Mouse (Mus musculus) CD4-positive, CD25-positive, alpha-beta regulatory T cell, adult 2 months (primary cell): Measurements from ENCODE around the gene Eaf1.

Experiments used
- DNase-seq: peaks from one replicate; pipeline ENCODE4 v3.0.0-alpha.2; 2012; ENCODE audit warnings: low read depth, low spot score

Eaf1 gene

DNA sequence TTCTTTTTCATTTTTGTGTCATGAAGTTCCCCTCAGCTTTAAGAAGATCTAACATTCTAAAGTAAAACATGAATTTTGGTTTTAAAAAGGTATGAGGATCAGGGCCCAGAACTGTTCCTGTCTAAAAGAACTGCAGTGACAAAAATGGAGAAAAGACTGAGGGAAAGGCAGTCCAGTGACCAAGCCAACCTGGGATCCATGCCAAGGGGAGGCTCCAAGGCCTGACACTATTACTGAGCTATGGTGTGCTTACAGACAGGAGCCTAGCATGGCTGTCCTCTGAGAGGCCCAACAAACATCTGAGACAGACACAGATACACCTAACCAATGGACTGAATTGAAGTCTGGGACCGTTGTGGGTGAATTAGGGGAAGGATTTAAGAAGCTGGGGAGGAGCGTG, 15.7 kb downstream of the Eaf1 start:
- no peak for DNase-seq

- no peak for DNase-seq
Observed at GRCm38 (mm10) chr14:31510322-31510721, 16.1 kb downstream of the Eaf1 start.

- no peak for DNase-seq
Observed at GRCm38 (mm10) chr14:31515895-31516294, 21.7 kb downstream of the Eaf1 start.

- no peak for DNase-seq
Observed at GRCm38 (mm10) chr14:31519165-31519564, 25.0 kb downstream of the Eaf1 start.

- no peak for DNase-seq
Observed at GRCm38 (mm10) chr14:31521318-31521717, 27.1 kb downstream of the Eaf1 start.

DNA sequence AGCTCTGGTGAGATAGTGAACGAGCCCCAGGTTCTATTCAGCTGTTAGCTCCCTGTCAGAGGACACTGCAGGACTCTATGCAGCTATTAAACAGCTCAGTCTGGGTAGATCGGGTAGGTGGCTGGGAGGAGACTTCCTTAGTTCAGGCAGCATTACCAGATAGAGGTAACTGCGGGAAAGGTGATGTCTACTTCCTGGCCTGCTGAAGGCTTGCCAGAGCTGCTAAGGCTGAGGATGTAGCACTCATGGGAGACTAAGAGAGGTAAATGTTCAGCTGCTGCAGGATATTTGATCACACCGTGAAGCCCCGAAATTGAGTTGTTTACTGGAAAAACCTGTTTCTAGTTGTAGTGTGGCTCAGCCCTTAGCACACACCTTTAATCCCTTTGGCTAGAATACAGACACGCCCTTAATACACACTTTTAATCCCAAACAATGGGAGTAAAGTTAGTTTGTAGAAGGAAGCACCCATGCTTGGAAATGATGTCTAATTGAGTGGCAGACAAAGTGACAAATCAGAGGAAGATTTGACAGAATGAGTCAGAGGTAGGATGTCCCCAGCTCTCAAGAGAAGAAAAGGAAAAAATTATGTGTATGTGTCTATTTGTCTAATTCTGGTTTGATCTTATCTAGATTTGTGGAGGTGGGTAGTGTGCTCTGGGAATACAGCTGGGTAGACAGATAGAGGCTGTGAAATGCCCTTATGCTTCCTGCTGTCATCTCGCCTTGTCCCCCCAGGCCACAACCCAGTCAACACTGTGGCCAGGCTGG, 31.0 kb downstream of the Eaf1 start:
- DNase-seq: peak; percentile 52

DNA sequence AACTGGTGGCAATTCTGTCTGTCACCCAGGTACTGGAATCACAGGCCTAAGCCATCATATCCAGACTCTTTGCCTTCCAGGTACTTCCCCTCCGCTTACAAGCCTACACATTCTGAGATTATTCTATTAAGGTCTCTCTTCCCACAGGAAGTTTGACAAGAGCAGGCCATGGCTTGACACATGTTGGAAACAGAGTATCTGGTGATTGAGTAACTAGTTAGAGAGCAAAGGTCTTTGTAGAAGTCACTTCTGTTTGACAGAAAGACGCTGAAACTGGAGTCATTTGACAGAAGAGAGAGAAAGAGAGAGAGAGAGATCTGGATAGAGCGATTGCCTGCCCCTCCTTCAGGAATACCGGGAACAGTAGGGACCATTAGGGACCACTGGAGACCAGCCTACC, 36.6 kb downstream of the Eaf1 start:
- no peak for DNase-seq

DNA sequence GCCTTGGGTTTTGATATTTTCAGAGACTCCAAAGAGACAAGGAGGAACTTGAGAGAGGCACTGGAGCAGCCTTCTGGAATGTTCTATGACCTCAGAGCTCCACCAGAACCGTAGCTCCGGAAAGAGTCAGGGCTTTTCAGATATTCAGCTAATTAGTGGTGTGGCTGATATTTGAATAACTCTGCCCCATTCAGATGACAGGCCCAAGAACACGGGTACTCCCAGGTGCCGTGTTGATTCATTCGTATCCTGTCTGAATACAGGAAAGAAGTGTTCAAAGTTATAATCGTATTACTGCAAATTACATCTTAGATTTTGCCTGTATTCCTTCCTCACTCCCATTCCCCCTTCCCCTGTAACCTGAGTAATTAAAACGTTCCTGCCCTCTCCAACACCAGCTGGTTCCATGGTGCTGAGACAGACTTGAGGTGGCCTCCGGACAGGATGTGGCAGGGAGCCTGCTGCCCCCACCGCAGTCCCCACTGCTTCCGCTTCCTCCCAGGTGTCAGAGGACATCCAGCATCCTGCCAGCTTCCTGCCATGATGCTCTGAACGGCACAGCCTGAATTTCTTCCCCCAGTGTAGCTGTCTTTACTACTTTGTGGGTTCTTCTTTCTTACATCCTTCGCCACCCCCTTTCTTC, 37.4 kb downstream of the Eaf1 start:
- peak; percentile 84 for DNase-seq

DNA sequence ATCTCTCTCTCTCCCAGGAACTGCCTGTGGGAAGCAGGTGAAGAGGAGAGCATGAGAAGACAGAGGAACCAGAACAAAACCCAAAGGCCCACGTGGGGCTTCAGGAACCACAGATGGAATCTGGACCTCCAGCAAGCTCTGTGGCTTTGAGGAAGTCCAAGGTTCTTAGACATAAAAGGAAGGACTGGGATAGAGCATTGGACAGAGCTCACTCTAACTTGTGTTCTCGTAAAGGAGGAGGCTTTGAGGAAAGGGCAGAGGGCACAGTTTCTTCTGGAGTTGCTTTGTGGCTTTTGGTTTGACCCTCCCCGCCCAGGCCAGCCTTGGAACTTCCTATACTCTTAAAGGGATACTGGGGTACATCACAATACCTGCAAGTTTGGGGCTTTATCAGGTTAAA, 38.5 kb downstream of the Eaf1 start:
- DNase-seq: no peak

- DNase-seq: no peak
Observed at GRCm38 (mm10) chr14:31537298-31537697, 43.1 kb downstream of the Eaf1 start.

DNA sequence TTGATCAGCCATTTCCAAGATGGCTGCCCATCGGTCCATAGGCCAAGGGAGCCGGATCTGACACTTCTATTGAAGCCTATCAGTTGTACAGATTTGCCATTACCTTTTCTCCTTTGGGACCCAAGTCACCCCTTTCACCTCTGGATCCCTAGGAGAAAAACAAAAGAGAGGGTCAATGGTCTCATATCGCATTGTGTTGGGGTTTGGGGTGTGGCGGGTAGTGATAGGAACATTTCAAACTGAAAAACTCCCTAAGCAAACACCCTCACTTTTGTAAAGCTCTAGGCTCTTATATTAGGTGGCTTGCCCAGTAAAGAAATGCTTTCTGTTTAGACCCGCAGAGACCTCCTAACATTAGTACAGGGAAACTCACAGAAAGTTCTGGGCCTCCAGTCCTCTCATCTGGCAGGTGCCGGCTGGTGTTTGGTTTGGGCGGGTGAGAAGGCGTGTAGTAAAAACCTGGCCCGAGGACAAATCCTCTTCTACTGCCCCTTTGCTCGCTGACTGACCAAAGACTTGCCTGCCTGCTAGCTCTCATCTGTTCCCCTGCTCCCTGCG, 49.8 kb downstream of the Eaf1 start:
- no peak for DNase-seq

DNA sequence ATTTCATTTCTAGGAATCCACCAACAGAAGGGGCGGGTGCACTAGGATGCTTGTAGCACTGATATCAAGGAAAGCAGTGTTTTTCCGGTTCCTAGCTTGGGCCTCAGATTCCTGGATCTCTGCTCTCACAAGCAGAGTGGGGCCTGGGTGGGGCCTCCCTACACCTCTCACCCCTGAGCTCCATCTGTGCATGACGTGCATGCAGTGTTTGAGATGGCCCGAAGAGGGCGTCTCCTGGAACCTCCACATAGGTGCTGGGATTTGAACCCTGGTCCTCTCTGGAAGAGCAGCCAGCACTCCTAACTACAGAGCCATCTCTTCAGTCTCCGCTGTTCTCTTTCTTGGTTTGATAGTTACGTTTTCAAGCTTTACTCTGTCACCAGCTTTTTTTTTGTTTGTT, 60.8 kb downstream of the Eaf1 start:
- DNase-seq: peak; percentile 59

GRCm38 (mm10) chr14:31555963-31556434, 61.8 kb downstream of the Eaf1 start:
- DNase-seq: peak; percentile 67

- peak; percentile 57 for DNase-seq
Observed at GRCm38 (mm10) chr14:31556526-31557260, 62.5 kb downstream of the Eaf1 start.

DNA sequence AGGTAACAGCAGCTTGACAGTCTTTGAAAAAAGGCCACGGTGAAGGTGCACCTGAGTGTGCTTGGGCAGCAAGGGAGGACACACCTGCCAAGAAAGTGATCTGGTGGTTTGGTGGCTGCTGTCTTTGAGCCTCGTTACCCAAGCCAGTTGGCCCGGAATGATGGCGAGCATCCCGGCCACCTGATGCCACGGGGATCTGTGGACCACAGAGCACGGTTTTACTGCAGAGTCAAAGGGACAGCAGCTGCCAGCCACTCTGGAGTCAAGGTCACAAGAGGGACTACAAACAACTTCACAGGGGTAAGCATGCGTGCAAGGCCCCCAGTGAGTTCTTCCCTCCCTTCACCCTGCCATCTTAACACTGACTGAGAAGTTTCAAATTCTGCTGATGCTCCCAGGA, 63.1 kb downstream of the Eaf1 start:
- no peak for DNase-seq

DNA sequence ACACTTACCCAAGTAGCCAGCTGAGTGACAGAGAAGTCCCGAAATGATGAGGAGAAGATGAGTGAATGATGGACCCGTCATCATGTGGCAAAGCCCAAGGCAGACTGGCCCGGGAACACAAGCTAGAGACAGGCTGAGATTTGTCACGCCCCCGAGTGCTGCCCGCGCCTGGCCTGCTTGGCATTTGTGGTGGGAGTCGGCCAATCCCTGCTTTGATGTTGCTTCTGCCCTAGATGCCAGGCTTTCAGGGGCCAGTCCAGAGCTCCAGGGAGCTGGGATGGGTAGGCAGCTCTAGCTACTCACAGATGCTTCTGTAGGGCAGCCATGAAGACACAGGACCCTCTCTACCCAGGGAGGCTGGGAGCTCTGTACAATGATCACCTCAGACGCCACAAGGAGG, 63.6 kb downstream of the Eaf1 start:
- peak; percentile 39 for DNase-seq

GRCm38 (mm10) chr14:31559216-31559615, 65.0 kb downstream of the Eaf1 start:
- no peak for DNase-seq
